Mouse (Mus musculus): Measurements from ENCODE around the gene Gm7879.

GRCm38 (mm10) chr5:43904685-43905084 lies 8.3 kb upstream of the Gm7879 start:
- TF ChIP-seq CTCF (IDR thresholded peaks at IDR 0.05; ENCODE audit: low read depth, low read length), result no peak
- TF ChIP-seq POLR2A (IDR thresholded peaks at IDR 0.05; ENCODE audit: extremely low read depth, insufficient read depth, low read length), result no peak
